Mouse (Mus musculus) hindbrain, embryonic 16.5 days (tissue): ENCODE results near the gene Slc25a42. TPM values are rescaled to one million over a fixed set of nuclear protein-coding genes. Genes with fewer than 3 reads are reported as not detected.

Experiments used
- ATAC-seq: fragments of 200-750 bp; cut with Nextera tagmentation; 2 replicates; pipeline ENCODE4 v1.8.0; 2017; ENCODE audit warnings: moderate TSS enrichment, moderate library complexity
- H3K27ac ChIP-seq: fragments of 300-500 bp; sonication (generic); 2 replicates; pipeline ENCODE4 v1.5.1; 2014; ENCODE audit warnings: low read depth, mild to moderate bottlenecking, control low read depth, low read length, moderate library complexity
- H3K27me3 ChIP-seq: fragments of 300-500 bp; sonication (generic); replicated peaks from 2 replicates; pipeline ENCODE4 v1.6.1; 2014; ENCODE audit warnings: low read length; ENCODE audit not compliant: control insufficient read depth, insufficient read depth
- H3K36me3 ChIP-seq: fragments of 300-500 bp; sonication (generic); 2 replicates; pipeline ENCODE4 v1.6.1; 2014; ENCODE audit warnings: mild to moderate bottlenecking, low read length, moderate library complexity, mixed read lengths; ENCODE audit not compliant: control insufficient read depth, insufficient read depth
- H3K4me1 ChIP-seq: fragments of 300-500 bp; sonication (generic); 2 replicates; pipeline ENCODE4 v1.6.1; 2014; ENCODE audit warnings: low read depth, low read length; ENCODE audit not compliant: control insufficient read depth, insufficient read depth
- H3K4me2 ChIP-seq: fragments of 300-500 bp; sonication (generic); 2 replicates; pipeline ENCODE4 v1.6.1; 2014; ENCODE audit warnings: mild to moderate bottlenecking, low read length, control low read depth, moderate library complexity
- H3K4me3 ChIP-seq: fragments of 300-500 bp; sonication (generic); 2 replicates; pipeline ENCODE4 v1.5.1; 2014; ENCODE audit warnings: mild to moderate bottlenecking, low read length, control low read depth, moderate library complexity
- H3K9ac ChIP-seq: fragments of 300-500 bp; sonication (generic); 2 replicates; pipeline ENCODE4 v1.6.1; 2014; ENCODE audit warnings: low read depth, mild to moderate bottlenecking, control low read depth, low read length, moderate library complexity
- H3K9me3 ChIP-seq: fragments of 300-500 bp; sonication (generic); 2 replicates; pipeline ENCODE4 v1.6.1; 2014; ENCODE audit warnings: mild to moderate bottlenecking, low read length, moderate library complexity; ENCODE audit not compliant: control insufficient read depth
- whole genome bisulfite sequencing: fragments of 180-500 bp; shearing (Covaris S2); extraction: QIAGEN DNeasy Blood & Tissue Kit; methylation state at CpG from one replicate; pipeline ENCODE4 v1.1.7; 2014; 5-methylcytosine and 5-hydroxymethylcytosine counted together
- polyA plus RNA-seq: library from polyadenylated mRNA; unstranded; fragments of >200 nt; fragmentation: Nextera tagmentation; extraction: Ambion mirVana; gene quantifications from 2 replicates; pipeline ENCODE4 v1.2.1, GENCODE M21; 2015

Gene Slc25a42
- polyA plus RNA-seq, 1 experiment from 2014 or later: 9.5 TPM

GRCm38 (mm10) chr8:70171240-70171639, 40.9 kb downstream of the Slc25a42 start:
- Histone ChIP-seq H3K4me2 (no peak overlapping the region), H3K9me3 (no peaks in the 10 kb centered on the region), H3K27me3 (peaks cover 7% of the 10 kb centered on the region), H3K36me3 (no peaks in the 10 kb centered on the region), H3K4me1 (peaks cover 6% of the 10 kb centered on the region), H3K9ac (no peak overlapping the region), H3K4me3 (no peak overlapping the region), H3K27ac (no peak overlapping the region)
- ATAC-seq: no peak
- 91% methylated on average over 7 of the region's 7 CpGs for WGBS

GRCm38 (mm10) chr8:70170748-70171147, 41.4 kb downstream of the Slc25a42 start:
- Histone ChIP-seq H3K4me1 (peaks cover 6% of the 10 kb centered on the region), H3K9ac (no peak overlapping the region), H3K36me3 (no peaks in the 10 kb centered on the region), H3K4me2 (no peak overlapping the region), H3K27me3 (peaks cover 7% of the 10 kb centered on the region), H3K27ac (no peak overlapping the region), H3K9me3 (no peaks in the 10 kb centered on the region), H3K4me3 (no peak overlapping the region)
- 76% methylated on average over 3 of the region's 3 CpGs for WGBS
- ATAC-seq: no peak

GRCm38 (mm10) chr8:70170116-70170515, 42.0 kb downstream of the Slc25a42 start:
- H3K4me3 ChIP-seq: no peak overlapping the region

GRCm38 (mm10) chr8:70166504-70167110, 45.5 kb downstream of the Slc25a42 start:
- Histone ChIP-seq H3K4me2 (peak overlapping the region; percentile 65), H3K4me1 (peaks cover 4% of the 10 kb centered on the region), H3K9ac (peak overlapping the region; percentile 64), H3K36me3 (no peaks in the 10 kb centered on the region), H3K27me3 (peaks cover 7% of the 10 kb centered on the region), H3K27ac (no peak overlapping the region), H3K9me3 (no peaks in the 10 kb centered on the region), H3K4me3 (peak overlapping the region; percentile 33)
- under 1% methylated on average over 18 of the region's 21 CpGs for WGBS
- ATAC-seq: peak; percentile 81

More at GRCm38 (mm10) chr8:70170116-70170515, 42.0 kb downstream of the Slc25a42 start:
- ATAC-seq: no peak
- no peak overlapping the region for H3K4me2 ChIP-seq
- no peaks in the 10 kb centered on the region for H3K9me3 ChIP-seq
- H3K36me3 ChIP-seq: no peaks in the 10 kb centered on the region
- 82% methylated on average over 3 of the region's 3 CpGs for WGBS
- peaks cover 6% of the 10 kb centered on the region for H3K4me1 ChIP-seq
- H3K9ac ChIP-seq: no peak overlapping the region
- no peak overlapping the region for H3K27ac ChIP-seq
- H3K27me3 ChIP-seq: peaks cover 7% of the 10 kb centered on the region

GRCm38 (mm10) chr8:70163316-70163715, 48.8 kb downstream of the Slc25a42 start:
- H3K36me3 ChIP-seq: no peaks in the 10 kb centered on the region
- H3K9ac ChIP-seq: no peak overlapping the region
- no peaks in the 10 kb centered on the region for H3K9me3 ChIP-seq
- 83% methylated on average over 3 of the region's 3 CpGs for WGBS
- ATAC-seq: no peak
- H3K4me1 ChIP-seq: peaks cover 6% of the 10 kb centered on the region
- H3K4me2 ChIP-seq: no peak overlapping the region
- no peak overlapping the region for H3K27ac ChIP-seq
- H3K4me3 ChIP-seq: no peak overlapping the region
- H3K27me3 ChIP-seq: peaks cover 7% of the 10 kb centered on the region

- WGBS: 66% methylated on average over 13 of the region's 13 CpGs
Observed at GRCm38 (mm10) chr8:70160015-70160414, 52.1 kb downstream of the Slc25a42 start.

GRCm38 (mm10) chr8:70159211-70159610, 52.9 kb downstream of the Slc25a42 start:
- H3K4me3 ChIP-seq: no peak overlapping the region
- peaks cover 2% of the 10 kb centered on the region; the same call in 1 of the 2 replicates for H3K4me1 ChIP-seq
- no peak overlapping the region for H3K9ac ChIP-seq
- 79% methylated on average over 4 of the region's 4 CpGs for WGBS
- no peaks in the 10 kb centered on the region for H3K36me3 ChIP-seq
- no peak overlapping the region for H3K27ac ChIP-seq
- H3K27me3 ChIP-seq: no peaks in the 10 kb centered on the region
- ATAC-seq: no peak
- no peak overlapping the region for H3K4me2 ChIP-seq
- H3K9me3 ChIP-seq: no peaks in the 10 kb centered on the region

More at GRCm38 (mm10) chr8:70160015-70160414, 52.1 kb downstream of the Slc25a42 start:
- H3K9ac ChIP-seq: no peak overlapping the region
- H3K27me3 ChIP-seq: no peaks in the 10 kb centered on the region
- H3K4me2 ChIP-seq: no peak overlapping the region
- peaks cover 2% of the 10 kb centered on the region; the same call in 1 of the 2 replicates for H3K4me1 ChIP-seq
- H3K9me3 ChIP-seq: no peaks in the 10 kb centered on the region
- no peak overlapping the region for H3K4me3 ChIP-seq
- no peak overlapping the region for H3K27ac ChIP-seq
- no peaks in the 10 kb centered on the region for H3K36me3 ChIP-seq
- ATAC-seq: no peak

GRCm38 (mm10) chr8:70158069-70158853, 53.8 kb downstream of the Slc25a42 start:
- peak overlapping the region; percentile 77 for H3K4me2 ChIP-seq
- H3K9ac ChIP-seq: peak overlapping the region; percentile 77
- ATAC-seq: peak; percentile 96

GRCm38 (mm10) chr8:70157240-70157800, 54.8 kb downstream of the Slc25a42 start:
- Histone ChIP-seq H3K36me3 (no peaks in the 10 kb centered on the region), H3K27ac (no peak overlapping the region), H3K4me3 (no peak overlapping the region), H3K9me3 (no peaks in the 10 kb centered on the region), H3K9ac (no peak overlapping the region), H3K4me2 (no peak overlapping the region), H3K4me1 (peaks cover 6% of the 10 kb centered on the region; the same call in 1 of the 2 replicates), H3K27me3 (no peaks in the 10 kb centered on the region)
- WGBS: 94% methylated on average over 1 of the region's 1 CpGs
- ATAC-seq: no peak

More at GRCm38 (mm10) chr8:70158069-70158853, 53.8 kb downstream of the Slc25a42 start:
- WGBS: 16% methylated on average over 38 of the region's 40 CpGs
- Histone ChIP-seq H3K27me3 (no peaks in the 10 kb centered on the region), H3K9me3 (no peaks in the 10 kb centered on the region), H3K27ac (peak overlapping the region; percentile 23; the same call in 1 of the 2 replicates), H3K36me3 (no peaks in the 10 kb centered on the region), H3K4me3 (peak overlapping the region; percentile 57), H3K4me1 (peaks cover 2% of the 10 kb centered on the region; the same call in 1 of the 2 replicates)
